Mouse (Mus musculus) layer of hippocampus, adult 11-12 months (tissue): Measurements from ENCODE around the gene Dlg1.

Experiments
- DNase-seq: peaks from one replicate; pipeline ENCODE4 v3.0.0; 2022; ENCODE audit warnings: low spot score

Gene Dlg1

DNA sequence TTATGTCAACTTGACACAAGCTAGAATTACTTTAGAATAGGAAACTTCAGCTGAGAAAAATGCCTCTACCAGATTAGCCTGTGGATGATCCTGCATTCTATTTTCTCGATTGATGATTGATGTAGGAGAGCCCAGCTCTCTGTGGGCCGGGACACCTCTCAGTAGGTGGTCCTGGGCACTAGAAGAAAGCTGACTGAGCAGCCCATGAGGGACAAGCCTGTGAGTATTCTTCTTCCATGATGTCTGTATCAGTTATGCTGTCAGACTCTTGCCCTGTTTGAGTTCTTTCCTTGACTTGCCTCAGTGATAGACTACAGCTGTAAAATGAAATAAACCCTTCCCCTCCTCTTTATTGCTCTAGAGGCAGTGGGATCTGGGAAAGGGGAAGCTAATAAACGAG lies 74.5 kb downstream of the Dlg1 start:
- no peak for DNase-seq

DNA sequence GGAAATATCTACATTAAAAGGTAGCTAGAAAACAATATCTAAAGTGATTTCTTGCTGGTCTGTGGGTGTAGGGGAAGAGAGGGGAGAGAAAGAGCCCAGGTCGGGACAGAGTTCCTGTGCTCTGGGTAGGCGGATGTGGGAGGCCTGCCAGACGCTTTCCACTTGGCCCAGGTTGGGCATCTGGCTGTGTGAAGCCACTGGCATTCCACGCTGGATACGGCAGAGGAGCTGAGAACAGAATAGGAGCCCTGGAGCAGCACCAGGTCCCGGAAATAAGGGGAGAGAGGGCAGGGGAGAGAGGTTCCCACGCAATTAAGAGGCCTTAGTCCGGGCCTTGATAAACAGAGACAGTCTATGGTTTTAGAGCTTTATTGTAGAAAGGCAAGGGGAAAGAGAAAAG lies 77.0 kb downstream of the Dlg1 start:
- no peak for DNase-seq

DNA sequence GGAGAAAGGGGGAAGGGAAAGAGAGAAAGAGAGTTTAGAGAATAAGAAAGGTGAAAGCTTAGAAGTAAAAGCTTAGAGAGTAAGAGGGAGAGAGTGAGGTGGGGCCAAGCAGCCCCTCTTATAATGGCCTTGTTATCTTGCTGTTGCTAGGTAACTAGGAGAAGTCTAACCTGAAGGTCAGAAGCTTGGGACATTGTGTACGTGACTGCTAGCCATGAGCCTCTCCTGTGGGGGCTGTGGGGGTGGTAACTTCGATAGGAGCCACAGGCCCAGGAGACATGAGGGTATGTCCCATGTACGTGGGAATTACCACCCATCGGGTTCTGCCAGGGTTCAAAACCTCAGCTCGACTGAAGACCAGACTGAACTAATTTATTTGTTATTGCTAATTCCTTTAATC lies 77.5 kb downstream of the Dlg1 start:
- DNase-seq, result no peak

- DNase-seq, result peak; percentile 69
Observed at GRCm38 (mm10) chr16:31750526-31750925, 87.3 kb downstream of the Dlg1 start.

GRCm38 (mm10) chr16:31754172-31755025 lies 91.2 kb downstream of the Dlg1 start:
- peak; percentile 43 for DNase-seq

DNA sequence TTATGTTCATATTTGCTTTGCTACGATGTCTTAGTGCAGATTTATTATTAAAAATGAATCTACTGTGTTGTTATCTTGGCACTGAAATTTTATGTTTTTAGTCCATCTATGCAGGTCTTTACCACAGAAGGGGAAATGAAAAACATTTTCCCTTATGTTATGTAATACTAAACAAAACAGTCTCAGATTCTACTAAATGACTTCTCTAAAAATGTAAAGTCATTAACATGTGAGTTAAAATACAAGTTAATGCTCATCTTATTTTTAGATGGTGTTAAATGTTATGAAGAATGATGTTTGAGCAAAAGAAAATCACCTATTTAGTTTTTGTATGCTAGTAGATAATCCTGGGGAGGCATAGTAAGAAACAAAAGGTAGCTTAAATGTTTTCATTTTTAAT lies 91.8 kb downstream of the Dlg1 start:
- DNase-seq, result no peak

DNA sequence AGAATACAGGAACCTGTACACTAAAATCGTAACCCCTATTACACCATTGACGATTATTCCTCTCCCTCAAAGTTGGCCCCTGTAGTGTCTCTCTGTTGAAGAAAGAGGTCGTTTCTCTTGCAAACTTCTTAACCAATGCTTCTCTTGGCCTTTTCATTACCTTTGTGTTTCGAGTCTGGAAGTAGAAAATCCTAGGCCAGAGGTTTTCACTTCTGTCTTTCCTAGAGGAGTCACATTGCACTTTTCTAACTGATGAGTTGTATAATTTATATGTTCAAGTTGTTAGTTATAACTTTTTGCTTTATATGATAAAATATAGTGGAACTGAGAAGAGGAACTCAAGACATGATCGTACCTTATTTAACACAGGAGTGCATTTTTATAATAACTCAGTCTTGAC lies 93.2 kb downstream of the Dlg1 start:
- DNase-seq, result no peak

GRCm38 (mm10) chr16:31757606-31758005 lies 94.4 kb downstream of the Dlg1 start:
- no peak for DNase-seq

DNA sequence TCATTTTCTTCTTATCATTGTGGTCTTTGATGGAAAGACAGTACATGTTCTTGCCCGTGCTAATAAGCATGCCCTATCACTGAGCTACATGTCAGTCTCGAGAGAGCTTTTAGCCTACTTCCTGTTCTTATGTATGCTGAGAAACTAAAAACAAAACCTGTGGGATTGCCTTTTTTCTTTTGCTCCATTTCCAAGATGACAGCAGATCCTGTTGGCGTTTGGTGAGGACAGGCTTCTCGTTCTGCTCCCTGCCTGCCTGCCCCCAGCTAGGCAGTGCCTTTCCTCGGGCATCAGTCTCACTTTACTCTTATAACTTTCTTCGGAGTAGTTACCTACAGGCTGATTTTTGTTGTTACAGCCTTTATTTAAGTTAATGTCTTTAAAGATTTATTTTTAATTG lies 96.2 kb downstream of the Dlg1 start:
- DNase-seq, result no peak

GRCm38 (mm10) chr16:31766298-31766697 lies 103.1 kb downstream of the Dlg1 start:
- DNase-seq, result no peak

GRCm38 (mm10) chr16:31766715-31767114 lies 103.5 kb downstream of the Dlg1 start:
- no peak for DNase-seq

DNA sequence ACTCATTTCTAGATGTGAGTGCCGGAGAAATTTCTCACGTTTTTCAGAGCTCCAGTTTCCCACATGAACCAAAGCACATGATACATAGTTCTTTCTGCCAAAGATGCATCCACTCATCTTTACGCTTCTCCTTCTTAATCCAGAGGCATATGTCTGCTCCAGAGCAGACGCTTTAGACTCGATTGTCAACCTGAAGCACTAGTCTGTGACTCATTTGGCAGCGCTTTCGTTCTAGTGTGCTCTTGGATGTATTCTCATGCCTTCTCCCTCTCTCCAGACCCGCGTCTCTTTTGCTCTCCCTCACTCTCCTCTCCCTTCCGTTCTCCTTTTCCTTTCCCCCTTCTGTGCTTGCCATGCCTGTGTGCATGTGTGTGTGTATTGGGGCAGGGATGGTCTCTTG lies 112.7 kb downstream of the Dlg1 start:
- no peak for DNase-seq

- no peak for DNase-seq
Observed at GRCm38 (mm10) chr16:31781015-31781414, 117.8 kb downstream of the Dlg1 start.

GRCm38 (mm10) chr16:31790056-31790455 lies 126.8 kb downstream of the Dlg1 start:
- DNase-seq, result no peak

DNA sequence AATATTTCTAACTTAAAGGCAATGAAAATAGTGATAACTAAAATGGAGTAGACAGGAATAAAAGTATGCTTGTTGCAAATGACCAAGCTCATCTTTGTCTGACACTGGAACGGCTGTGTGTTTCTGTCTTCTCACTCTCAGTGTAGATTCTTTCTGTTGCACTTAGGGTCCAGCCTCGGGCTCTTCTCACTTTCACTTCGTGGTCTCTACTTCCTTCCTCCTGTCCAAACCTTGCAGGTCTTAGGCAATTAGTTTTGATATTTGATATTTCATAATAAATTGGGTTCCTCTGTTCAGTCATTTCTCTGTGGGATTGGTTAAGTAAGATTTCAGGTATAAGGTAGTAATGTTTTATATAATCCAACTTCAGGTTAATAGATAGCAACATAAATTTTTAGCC lies 140.4 kb downstream of the Dlg1 start:
- DNase-seq, result no peak

DNA sequence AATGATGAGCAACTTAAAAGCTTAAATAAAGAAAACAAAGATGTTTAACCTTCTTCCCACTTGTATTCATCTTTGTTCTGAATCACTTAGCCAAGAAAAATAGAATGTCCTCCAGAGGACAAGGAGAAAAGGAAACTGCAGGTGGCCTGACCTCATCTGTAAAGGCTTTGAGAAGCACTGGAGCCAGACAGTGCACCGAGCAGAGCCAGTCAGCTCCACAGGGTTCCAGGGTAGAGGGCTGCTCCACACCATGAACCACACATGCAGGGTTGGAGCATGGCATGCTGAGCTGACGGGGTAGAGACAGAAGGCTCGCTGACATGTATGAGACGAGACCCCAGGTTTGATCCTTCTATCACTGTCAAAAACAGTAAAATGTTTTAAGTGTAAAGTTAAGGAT lies 162.8 kb downstream of the Dlg1 start:
- DNase-seq, result no peak

- DNase-seq, result no peak
Observed at GRCm38 (mm10) chr16:31830726-31831125, 167.5 kb downstream of the Dlg1 start.

DNA sequence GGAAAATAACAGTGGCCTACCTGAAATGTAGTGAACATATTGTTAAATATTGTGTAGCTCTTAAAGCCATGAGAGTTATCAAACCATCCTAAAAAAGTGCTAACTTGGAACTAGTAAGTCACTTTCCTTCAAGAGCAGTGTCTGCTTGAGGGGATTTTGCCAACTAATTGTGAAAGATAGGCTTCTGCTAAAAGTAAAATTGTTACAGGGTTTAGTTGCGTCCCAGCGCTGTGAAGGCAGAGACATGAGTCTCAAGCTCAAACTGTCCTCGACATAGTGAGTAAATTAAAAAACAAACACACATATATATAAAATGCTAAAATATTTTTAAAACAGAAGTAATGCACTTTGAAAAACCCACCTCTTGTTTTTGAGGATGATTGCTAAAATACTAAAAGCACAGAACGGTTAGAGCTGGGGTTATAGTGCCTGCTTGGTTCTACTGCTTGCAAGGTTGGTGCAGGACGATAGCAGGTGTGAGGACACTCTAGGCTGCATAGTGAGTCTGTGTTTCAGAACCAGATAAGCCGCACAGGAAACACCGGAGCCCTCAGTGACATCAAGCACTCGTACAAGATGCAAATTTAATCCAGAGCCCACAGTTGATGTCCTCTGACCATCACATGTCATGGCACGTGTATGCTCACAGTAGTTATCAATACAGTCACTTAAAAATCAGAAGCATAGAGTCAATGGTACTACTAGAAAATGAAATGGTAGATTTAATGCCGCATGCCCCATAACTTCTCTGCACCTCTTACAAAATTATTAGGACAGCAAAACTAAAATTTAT lies 169.6 kb downstream of the Dlg1 start:
- DNase-seq, result no peak

- DNase-seq, result no peak
Observed at GRCm38 (mm10) chr16:31834011-31834584, 170.9 kb downstream of the Dlg1 start.

- DNase-seq, result no peak
Observed at GRCm38 (mm10) chr16:31834662-31835318, 171.5 kb downstream of the Dlg1 start.

DNA sequence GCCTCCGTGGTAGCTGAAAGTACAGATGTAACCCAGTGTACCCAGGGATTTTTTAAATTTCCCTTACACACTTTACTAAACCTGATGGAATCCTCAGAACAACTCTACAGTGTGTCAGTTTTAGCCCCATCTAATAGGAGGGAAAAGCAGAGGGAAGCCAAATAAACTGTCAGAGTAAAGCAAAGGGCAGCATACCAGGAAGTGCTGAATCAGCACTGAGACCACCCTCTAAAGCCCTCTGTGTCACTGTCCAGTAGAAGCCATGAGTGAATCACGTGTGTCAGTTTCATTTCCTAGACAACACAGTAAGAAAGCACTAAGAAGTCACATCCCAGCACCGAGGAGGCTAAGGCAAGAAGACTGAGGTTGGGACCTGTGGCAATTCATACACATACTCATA lies 174.1 kb downstream of the Dlg1 start:
- DNase-seq, result no peak

- DNase-seq, result no peak
Observed at GRCm38 (mm10) chr16:31844246-31844645, 181.0 kb downstream of the Dlg1 start.

DNA sequence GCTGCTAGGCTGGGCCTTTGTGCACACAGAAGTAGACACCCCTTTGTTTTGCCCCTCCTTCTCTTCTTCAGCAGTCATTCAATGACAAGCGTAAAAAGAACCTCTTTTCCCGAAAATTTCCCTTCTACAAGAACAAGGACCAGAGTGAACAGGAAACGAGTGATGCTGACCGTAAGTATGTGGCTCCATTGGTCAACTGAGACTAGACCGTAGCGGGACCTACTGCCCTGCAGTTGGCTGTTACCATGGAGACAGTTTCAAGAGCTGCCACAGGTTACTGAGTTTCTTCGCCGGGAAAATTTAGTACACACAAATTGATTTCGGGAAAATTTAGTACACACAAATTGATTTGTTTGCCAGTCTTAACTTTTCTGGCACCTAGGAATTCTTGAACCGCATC lies 183.5 kb downstream of the Dlg1 start:
- DNase-seq, result no peak
